Mouse (Mus musculus) MEL (cell line): ENCODE measurements around the gene Aff3. TPM values are rescaled to one million over a fixed set of nuclear protein-coding genes. Genes with fewer than 3 reads are reported as not detected.

Experiments used
- DNase-seq: peaks from one replicate; pipeline ENCODE4 v3.0.0; 2011; ENCODE audit warnings: low read depth, low spot score
- H3K27ac ChIP-seq: 2 replicates; pipeline ENCODE4 v1.5.1; 2012; ENCODE audit warnings: low read depth, mild to moderate bottlenecking, control low read depth, low read length, moderate library complexity; ENCODE audit not compliant: control insufficient read depth
- H3K27me3 ChIP-seq, 2 experiments: fragments of 150-350 bp in 1 of 2; sonication (generic) in 1 of 2; 2 replicates each; pipeline ENCODE4 v1.6.1; 2012; ENCODE audit warnings: low read length in 2 of 2, mild to moderate bottlenecking in 2 of 2, improper control_type of control experiment in 1 of 2, moderate library complexity in 1 of 2; ENCODE audit not compliant: insufficient read depth in 2 of 2, control insufficient read depth in 1 of 2
- H3K36me3 ChIP-seq, 2 experiments: 2 replicates each; pipeline ENCODE4 v1.6.1; 2012 to 2014; ENCODE audit warnings: low read length in 2 of 2, improper control_type of control experiment in 1 of 2, inconsistent platforms in 1 of 2, mild to moderate bottlenecking in 1 of 2; ENCODE audit not compliant: insufficient read depth in 2 of 2, control insufficient read depth in 1 of 2
- H3K4me1 ChIP-seq, 2 experiments: fragments of 150-350 bp in 1 of 2; sonication (generic) in 1 of 2; 2 replicates each; pipeline ENCODE4 v1.6.1; 2012; ENCODE audit warnings: low read length in 2 of 2, improper control_type of control experiment in 1 of 2, mild to moderate bottlenecking in 1 of 2; ENCODE audit not compliant: insufficient read depth in 2 of 2, control insufficient read depth in 1 of 2
- H3K4me3 ChIP-seq, 2 experiments: fragments of 150-350 bp in 1 of 2; sonication (generic) in 1 of 2; 2 replicates each; pipeline ENCODE4 v1.5.1; 2012; ENCODE audit warnings: low read depth in 2 of 2, low read length in 2 of 2, mild to moderate bottlenecking in 2 of 2, moderate library complexity in 2 of 2, control low read depth in 1 of 2, improper control_type of control experiment in 1 of 2; ENCODE audit not compliant: control insufficient read depth in 1 of 2, insufficient read depth in 1 of 2
- H3K79me2 ChIP-seq: 2 replicates; pipeline ENCODE4 v1.6.1; 2012; ENCODE audit warnings: mild to moderate bottlenecking, low read length, moderate library complexity; ENCODE audit not compliant: control insufficient read depth, poor library complexity, insufficient read depth
- H3K9ac ChIP-seq: 2 replicates; pipeline ENCODE4 v1.6.1; 2012; ENCODE audit warnings: low read depth, mild to moderate bottlenecking, control low read depth, low read length, moderate library complexity; ENCODE audit not compliant: control insufficient read depth, poor library complexity, severe bottlenecking
- H3K9me3 ChIP-seq: fragments of 150-350 bp; sonication (generic); replicated peaks from 2 replicates; pipeline ENCODE4 v1.6.1; 2012; ENCODE audit warnings: mild to moderate bottlenecking, low read length, improper control_type of control experiment, moderate library complexity; ENCODE audit not compliant: insufficient read depth
- CHD2 ChIP-seq: IDR thresholded peaks from 2 replicates; pipeline ENCODE4 v1.6.1; 2011; ENCODE audit warnings: low read length, improper control_type of control experiment
- E2F4 ChIP-seq: IDR thresholded peaks from 2 replicates; pipeline ENCODE4 v1.6.1; 2011; ENCODE audit warnings: low read depth, low read length, improper control_type of control experiment, borderline replicate concordance
- ETS1 ChIP-seq: IDR thresholded peaks from 2 replicates; pipeline ENCODE4 v1.6.1; 2012; ENCODE audit warnings: low read depth, mild to moderate bottlenecking, inconsistent platforms, low read length, improper control_type of control experiment, moderate library complexity
- GABPA ChIP-seq: IDR thresholded peaks from 2 replicates; pipeline ENCODE4 v1.6.1; 2012; ENCODE audit warnings: low read depth, mild to moderate bottlenecking, inconsistent platforms, low read length, improper control_type of control experiment, moderate library complexity
- GATA1 ChIP-seq: IDR thresholded peaks from 2 replicates; pipeline ENCODE4 v1.6.1; 2011; ENCODE audit warnings: low read depth, low read length, improper control_type of control experiment
- HCFC1 ChIP-seq: IDR thresholded peaks from 2 replicates; pipeline ENCODE4 v1.6.1; 2012; ENCODE audit warnings: low read depth, mild to moderate bottlenecking, inconsistent platforms, low read length, improper control_type of control experiment, moderate library complexity
- JUND ChIP-seq: IDR thresholded peaks from 2 replicates; pipeline ENCODE4 v1.6.1; 2011; ENCODE audit warnings: low read depth, mild to moderate bottlenecking, improper control_type of control experiment, low read length
- KAT2A ChIP-seq: conservative IDR thresholded peaks from 2 replicates; pipeline ENCODE4 v1.6.1; 2012; ENCODE audit warnings: low read depth, low read length, improper control_type of control experiment, inconsistent platforms
- MEF2A ChIP-seq: IDR thresholded peaks from 2 replicates; pipeline ENCODE4 v1.6.1; 2014; ENCODE audit warnings: low read depth, mild to moderate bottlenecking, inconsistent platforms, low read length, improper control_type of control experiment; ENCODE audit not compliant: poor library complexity, insufficient replicate concordance, severe bottlenecking; ENCODE audit errors: extremely low read depth
- MXI1 ChIP-seq: IDR thresholded peaks from 2 replicates; pipeline ENCODE4 v1.6.1; 2011; ENCODE audit warnings: mild to moderate bottlenecking, low read depth, low read length, improper control_type of control experiment
- MYB ChIP-seq: IDR thresholded peaks from 2 replicates; pipeline ENCODE4 v1.6.1; 2011; ENCODE audit warnings: mild to moderate bottlenecking, low read depth, low read length, improper control_type of control experiment
- NRF1 ChIP-seq: IDR thresholded peaks from 2 replicates; pipeline ENCODE4 v1.6.1; 2014; ENCODE audit warnings: low read depth, mild to moderate bottlenecking, inconsistent platforms, low read length, improper control_type of control experiment, moderate library complexity; ENCODE audit not compliant: poor library complexity, insufficient read depth, severe bottlenecking
- POLR2A ChIP-seq, 2 experiments: IDR thresholded peaks; 2 replicates each; pipeline ENCODE4 v1.6.1; 2011 to 2012; ENCODE audit warnings: low read length in 2 of 2, mild to moderate bottlenecking in 2 of 2, control low read depth in 1 of 2, improper control_type of control experiment in 1 of 2, low read depth in 1 of 2, moderate library complexity in 1 of 2; ENCODE audit not compliant: control insufficient read depth in 1 of 2, insufficient read depth in 1 of 2, poor library complexity in 1 of 2
- POLR2AphosphoS2 ChIP-seq: IDR thresholded peaks from 2 replicates; pipeline ENCODE4 v1.6.1; 2011; ENCODE audit warnings: low read length, improper control_type of control experiment
- POLR2AphosphoS5 ChIP-seq: IDR thresholded peaks from 2 replicates; pipeline ENCODE4 v1.6.1; 2012; ENCODE audit warnings: low read depth, borderline replicate concordance, mild to moderate bottlenecking, inconsistent platforms, low read length, moderate library complexity, mixed read lengths
- RCOR1 ChIP-seq: IDR thresholded peaks from 2 replicates; pipeline ENCODE4 v1.6.1; 2012; ENCODE audit warnings: low read depth, mild to moderate bottlenecking, inconsistent platforms, low read length, improper control_type of control experiment
- SIN3A ChIP-seq: IDR thresholded peaks from 2 replicates; pipeline ENCODE4 v1.6.1; 2012; ENCODE audit warnings: low read length, improper control_type of control experiment, inconsistent platforms
- TAL1 ChIP-seq: IDR thresholded peaks from 2 replicates; pipeline ENCODE4 v1.6.1; 2012; ENCODE audit warnings: mild to moderate bottlenecking, inconsistent platforms, low read length, moderate library complexity, mixed read lengths
- TCF12 ChIP-seq: IDR thresholded peaks from 2 replicates; pipeline ENCODE4 v1.6.1; 2014; ENCODE audit warnings: low read depth, mild to moderate bottlenecking, inconsistent platforms, low read length, improper control_type of control experiment, moderate library complexity
- UBTF ChIP-seq: IDR thresholded peaks from 2 replicates; pipeline ENCODE4 v1.6.1; 2012; ENCODE audit warnings: low read depth, mild to moderate bottlenecking, inconsistent platforms, low read length, improper control_type of control experiment, moderate library complexity, borderline replicate concordance; ENCODE audit not compliant: insufficient read depth
- USF1 ChIP-seq: IDR thresholded peaks from 2 replicates; pipeline ENCODE4 v1.6.1; 2014; ENCODE audit warnings: low read depth, mild to moderate bottlenecking, inconsistent platforms, low read length, improper control_type of control experiment, moderate library complexity
- ZC3H11A ChIP-seq: IDR thresholded peaks from 2 replicates; pipeline ENCODE4 v1.6.1; 2012; ENCODE audit warnings: low read depth, mild to moderate bottlenecking, inconsistent platforms, low read length, improper control_type of control experiment
- ZKSCAN1 ChIP-seq: IDR thresholded peaks from 2 replicates; pipeline ENCODE4 v1.6.1; 2012; ENCODE audit warnings: low read depth, mild to moderate bottlenecking, inconsistent platforms, low read length, improper control_type of control experiment, moderate library complexity
- ZMIZ1 ChIP-seq: IDR thresholded peaks from 2 replicates; pipeline ENCODE4 v1.6.1; 2012; ENCODE audit warnings: low read depth, mild to moderate bottlenecking, inconsistent platforms, low read length, improper control_type of control experiment, moderate library complexity
- ZNF384 ChIP-seq: IDR thresholded peaks from 2 replicates; pipeline ENCODE4 v1.6.1; 2012; ENCODE audit warnings: low read depth, mild to moderate bottlenecking, inconsistent platforms, low read length, improper control_type of control experiment
- polyA plus RNA-seq, 2 experiments: library from polyadenylated mRNA; stranded (reverse) in 1 of 2; unstranded in 1 of 2; fragments of >175 nt in 1 of 2; fragments of >200 nt in 1 of 2; gene quantifications; 2 replicates each; pipeline versions ENCODE4 v1.2.1 to v1.2.4; 2012; ENCODE audit warnings: low replicate concordance in 2 of 2, low read depth in 1 of 2; ENCODE audit not compliant: insufficient read length in 2 of 2, insufficient read depth in 1 of 2, missing spikeins in 1 of 2
- total RNA-seq: library from RNA; depleted of rRNA; stranded (reverse); fragments of 300-350 nt; gene quantifications from 2 replicates; pipeline ENCODE4 v1.2.3, GENCODE M21; 2012

Aff3 gene
- total and polyA plus RNA-seq, 3 experiments: 18.5 to 41.1 (median 25.4) TPM

- Histone ChIP-seq H3K9ac (no peak overlapping the region), H3K27ac (no peak overlapping the region), H3K27me3 (no peaks in the 10 kb centered on the region), H3K36me3 (no peaks in the 10 kb centered on the region; a peak in 1 of 4 replicates), H3K9me3 (no peaks in the 10 kb centered on the region), H3K4me3 (no peak overlapping the region), H3K79me2 (no peaks in the 10 kb centered on the region), H3K4me1 (no peaks in the 10 kb centered on the region)
- TF ChIP-seq POLR2A (IDR thresholded peaks at IDR 0.05; ENCODE audit: control insufficient read depth in 1 of 2, insufficient read depth in 1 of 2, low read depth in 1 of 2, low read length in 2 of 2, poor library complexity in 1 of 2) (no peak), TCF12 (no peak), HCFC1 (no peak), KAT2A (no peak), MEF2A (no peak), POLR2AphosphoS5 (no peak), MYB (no peak), MXI1 (no peak), GABPA (no peak), JUND (no peak), ZNF384 (no peak), USF1 (no peak), GATA1 (no peak), SIN3A (no peak), ZMIZ1 (no peak), UBTF (no peak), E2F4 (no peak), TAL1 (no peak), ZKSCAN1 (no peak), CHD2 (no peak)
- no peak for DNase-seq
Measured at GRCm38 (mm10) chr1:38309341-38309740, 355.4 kb downstream of the Aff3 start.

- Histone ChIP-seq H3K9me3 (no peaks in the 10 kb centered on the region), H3K4me1 (no peaks in the 10 kb centered on the region), H3K4me3 (no peak overlapping the region), H3K79me2 (no peaks in the 10 kb centered on the region), H3K27me3 (no peaks in the 10 kb centered on the region), H3K36me3 (no peaks in the 10 kb centered on the region; a peak in 1 of 4 replicates), H3K27ac (no peak overlapping the region), H3K9ac (no peak overlapping the region)
- DNase-seq: no peak
- no peak for TF ChIP-seq RCOR1
- no peak for TF ChIP-seq MYB
- no peak for TF ChIP-seq GATA1
- no peak for TF ChIP-seq MEF2A
- no peak for TF ChIP-seq HCFC1
- TF ChIP-seq E2F4: no peak
- no peak for TF ChIP-seq ZC3H11A
- TF ChIP-seq ETS1: no peak
- no peak for TF ChIP-seq ZKSCAN1
- no peak for TF ChIP-seq NRF1
- no peak for TF ChIP-seq JUND
- TF ChIP-seq POLR2AphosphoS2: no peak
Measured at GRCm38 (mm10) chr1:38308705-38308996, 356.1 kb downstream of the Aff3 start.
